Mouse (Mus musculus) MEL (cell line): ENCODE data around the gene Corin. TPM values are rescaled to one million over a fixed set of nuclear protein-coding genes. Genes with fewer than 3 reads are reported as not detected.

Experiments
- DNase-seq: peaks from one replicate; pipeline ENCODE4 v3.0.0; 2011; ENCODE audit warnings: low read depth, low spot score
- H3K27ac ChIP-seq: 2 replicates; pipeline ENCODE4 v1.5.1; 2012; ENCODE audit warnings: low read depth, mild to moderate bottlenecking, control low read depth, low read length, moderate library complexity; ENCODE audit not compliant: control insufficient read depth
- H3K27me3 ChIP-seq, 2 experiments: fragments of 150-350 bp in 1 of 2; sonication (generic) in 1 of 2; 2 replicates each; pipeline ENCODE4 v1.6.1; 2012; ENCODE audit warnings: low read length in 2 of 2, mild to moderate bottlenecking in 2 of 2, improper control_type of control experiment in 1 of 2, moderate library complexity in 1 of 2; ENCODE audit not compliant: insufficient read depth in 2 of 2, control insufficient read depth in 1 of 2
- H3K36me3 ChIP-seq, 2 experiments: 2 replicates each; pipeline ENCODE4 v1.6.1; 2012 to 2014; ENCODE audit warnings: low read length in 2 of 2, improper control_type of control experiment in 1 of 2, inconsistent platforms in 1 of 2, mild to moderate bottlenecking in 1 of 2; ENCODE audit not compliant: insufficient read depth in 2 of 2, control insufficient read depth in 1 of 2
- H3K4me1 ChIP-seq, 2 experiments: fragments of 150-350 bp in 1 of 2; sonication (generic) in 1 of 2; 2 replicates each; pipeline ENCODE4 v1.6.1; 2012; ENCODE audit warnings: low read length in 2 of 2, improper control_type of control experiment in 1 of 2, mild to moderate bottlenecking in 1 of 2; ENCODE audit not compliant: insufficient read depth in 2 of 2, control insufficient read depth in 1 of 2
- H3K4me3 ChIP-seq, 2 experiments: fragments of 150-350 bp in 1 of 2; sonication (generic) in 1 of 2; 2 replicates each; pipeline ENCODE4 v1.5.1; 2012; ENCODE audit warnings: low read depth in 2 of 2, low read length in 2 of 2, mild to moderate bottlenecking in 2 of 2, moderate library complexity in 2 of 2, control low read depth in 1 of 2, improper control_type of control experiment in 1 of 2; ENCODE audit not compliant: control insufficient read depth in 1 of 2, insufficient read depth in 1 of 2
- H3K79me2 ChIP-seq: 2 replicates; pipeline ENCODE4 v1.6.1; 2012; ENCODE audit warnings: mild to moderate bottlenecking, low read length, moderate library complexity; ENCODE audit not compliant: control insufficient read depth, poor library complexity, insufficient read depth
- H3K9ac ChIP-seq: 2 replicates; pipeline ENCODE4 v1.6.1; 2012; ENCODE audit warnings: low read depth, mild to moderate bottlenecking, control low read depth, low read length, moderate library complexity; ENCODE audit not compliant: control insufficient read depth, poor library complexity, severe bottlenecking
- H3K9me3 ChIP-seq: fragments of 150-350 bp; sonication (generic); replicated peaks from 2 replicates; pipeline ENCODE4 v1.6.1; 2012; ENCODE audit warnings: mild to moderate bottlenecking, low read length, improper control_type of control experiment, moderate library complexity; ENCODE audit not compliant: insufficient read depth
- CHD1 ChIP-seq: IDR thresholded peaks from 2 replicates; pipeline ENCODE4 v1.6.1; 2012; ENCODE audit warnings: low read depth, mild to moderate bottlenecking, inconsistent platforms, low read length, improper control_type of control experiment
- CHD2 ChIP-seq: IDR thresholded peaks from 2 replicates; pipeline ENCODE4 v1.6.1; 2011; ENCODE audit warnings: low read length, improper control_type of control experiment
- EP300 ChIP-seq, 2 experiments: IDR thresholded peaks; 2 replicates each; pipeline ENCODE4 v1.6.1; 2011; ENCODE audit warnings: improper control_type of control experiment in 2 of 2, low read length in 2 of 2, low read depth in 1 of 2, mild to moderate bottlenecking in 1 of 2
- GABPA ChIP-seq: IDR thresholded peaks from 2 replicates; pipeline ENCODE4 v1.6.1; 2012; ENCODE audit warnings: low read depth, mild to moderate bottlenecking, inconsistent platforms, low read length, improper control_type of control experiment, moderate library complexity
- GATA1 ChIP-seq: IDR thresholded peaks from 2 replicates; pipeline ENCODE4 v1.6.1; 2011; ENCODE audit warnings: low read depth, low read length, improper control_type of control experiment
- KAT2A ChIP-seq: conservative IDR thresholded peaks from 2 replicates; pipeline ENCODE4 v1.6.1; 2012; ENCODE audit warnings: low read depth, low read length, improper control_type of control experiment, inconsistent platforms
- MAX ChIP-seq: IDR thresholded peaks from 2 replicates; pipeline ENCODE4 v1.6.1; 2011; ENCODE audit warnings: low read length, improper control_type of control experiment
- MYC ChIP-seq: IDR thresholded peaks from 2 replicates; pipeline ENCODE4 v1.6.1; 2011; ENCODE audit warnings: low read depth, mild to moderate bottlenecking, low read length, improper control_type of control experiment, moderate library complexity
- NELFE ChIP-seq: IDR thresholded peaks from 2 replicates; pipeline ENCODE4 v1.6.1; 2011; ENCODE audit warnings: low read depth, low read length, improper control_type of control experiment
- POLR2AphosphoS2 ChIP-seq: IDR thresholded peaks from 2 replicates; pipeline ENCODE4 v1.6.1; 2011; ENCODE audit warnings: low read length, improper control_type of control experiment
- RAD21 ChIP-seq: IDR thresholded peaks from 2 replicates; pipeline ENCODE4 v1.6.1; 2011; ENCODE audit warnings: mild to moderate bottlenecking, low read depth, low read length, improper control_type of control experiment
- SIN3A ChIP-seq: IDR thresholded peaks from 2 replicates; pipeline ENCODE4 v1.6.1; 2012; ENCODE audit warnings: low read length, improper control_type of control experiment, inconsistent platforms
- SMC3 ChIP-seq: IDR thresholded peaks from 2 replicates; pipeline ENCODE4 v1.6.1; 2011; ENCODE audit warnings: low read depth, low read length, improper control_type of control experiment
- TAL1 ChIP-seq: IDR thresholded peaks from 2 replicates; pipeline ENCODE4 v1.6.1; 2012; ENCODE audit warnings: mild to moderate bottlenecking, inconsistent platforms, low read length, moderate library complexity, mixed read lengths
- TBP ChIP-seq: IDR thresholded peaks from 2 replicates; pipeline ENCODE4 v1.8.0; 2011; ENCODE audit warnings: low read depth, low read length, improper control_type of control experiment
- UBTF ChIP-seq: IDR thresholded peaks from 2 replicates; pipeline ENCODE4 v1.6.1; 2012; ENCODE audit warnings: low read depth, mild to moderate bottlenecking, inconsistent platforms, low read length, improper control_type of control experiment, moderate library complexity, borderline replicate concordance; ENCODE audit not compliant: insufficient read depth
- USF1 ChIP-seq: IDR thresholded peaks from 2 replicates; pipeline ENCODE4 v1.6.1; 2014; ENCODE audit warnings: low read depth, mild to moderate bottlenecking, inconsistent platforms, low read length, improper control_type of control experiment, moderate library complexity
- USF2 ChIP-seq, 2 experiments: IDR thresholded peaks; 2 replicates each; pipeline ENCODE4 v1.6.1; 2011 to 2012; ENCODE audit warnings: improper control_type of control experiment in 2 of 2, low read length in 2 of 2, borderline replicate concordance in 1 of 2, inconsistent platforms in 1 of 2, low read depth in 1 of 2, mild to moderate bottlenecking in 1 of 2; ENCODE audit not compliant: insufficient read depth in 1 of 2
- ZC3H11A ChIP-seq: IDR thresholded peaks from 2 replicates; pipeline ENCODE4 v1.6.1; 2012; ENCODE audit warnings: low read depth, mild to moderate bottlenecking, inconsistent platforms, low read length, improper control_type of control experiment
- ZKSCAN1 ChIP-seq: IDR thresholded peaks from 2 replicates; pipeline ENCODE4 v1.6.1; 2012; ENCODE audit warnings: low read depth, mild to moderate bottlenecking, inconsistent platforms, low read length, improper control_type of control experiment, moderate library complexity
- ZMIZ1 ChIP-seq: IDR thresholded peaks from 2 replicates; pipeline ENCODE4 v1.6.1; 2012; ENCODE audit warnings: low read depth, mild to moderate bottlenecking, inconsistent platforms, low read length, improper control_type of control experiment, moderate library complexity
- polyA plus RNA-seq, 2 experiments: library from polyadenylated mRNA; stranded (reverse) in 1 of 2; unstranded in 1 of 2; fragments of >175 nt in 1 of 2; fragments of >200 nt in 1 of 2; gene quantifications; 2 replicates each; pipeline versions ENCODE4 v1.2.1 to v1.2.4; 2012; ENCODE audit warnings: low replicate concordance in 2 of 2, low read depth in 1 of 2; ENCODE audit not compliant: insufficient read length in 2 of 2, insufficient read depth in 1 of 2, missing spikeins in 1 of 2
- total RNA-seq: library from RNA; depleted of rRNA; stranded (reverse); fragments of 300-350 nt; gene quantifications from 2 replicates; pipeline ENCODE4 v1.2.3, GENCODE M21; 2012

Corin gene
- total and polyA plus RNA-seq, 3 experiments = not detected

- H3K4me3 ChIP-seq = no peak overlapping the region
- no peak overlapping the region for H3K9ac ChIP-seq
- TF ChIP-seq ZKSCAN1 (no peak), MYC (no peak), RAD21 (no peak), SMC3 (no peak), NELFE (no peak), ZMIZ1 (no peak), USF1 (no peak), ZC3H11A (no peak), GABPA (no peak), EP300 (IDR thresholded peaks at IDR 0.05; ENCODE audit: low read depth in 1 of 2, low read length in 2 of 2) (no peak), UBTF (no peak), TBP (no peak), CHD2 (no peak), USF2 (IDR thresholded peaks at IDR 0.05; ENCODE audit: borderline replicate concordance in 1 of 2, insufficient read depth in 1 of 2, low read depth in 1 of 2, low read length in 2 of 2) (no peak)
- H3K27me3 ChIP-seq = peaks cover 1 to 2% of the 10 kb centered on the region in 2 experiments; a peak in 2 of 4 replicates
- H3K36me3 ChIP-seq = no peaks in the 10 kb centered on the region
- no peak overlapping the region for H3K27ac ChIP-seq
- H3K4me1 ChIP-seq = no peaks in the 10 kb centered on the region
- H3K9me3 ChIP-seq = no peaks in the 10 kb centered on the region
- DNase-seq = no peak
- no peaks in the 10 kb centered on the region for H3K79me2 ChIP-seq
Observed at GRCm38 (mm10) chr5:72401251-72401650, 103.0 kb downstream of the Corin start.

- no peak for DNase-seq
- no peaks in the 10 kb centered on the region for H3K79me2 ChIP-seq
- TF ChIP-seq KAT2A = no peak
- no peak for TF ChIP-seq POLR2AphosphoS2
- no peak for TF ChIP-seq MAX
- no peak for TF ChIP-seq CHD1
- TF ChIP-seq GATA1 = no peak
- no peak for TF ChIP-seq SIN3A
- no peak for TF ChIP-seq NELFE
- TF ChIP-seq TAL1 = no peak
- H3K4me1 ChIP-seq = no peaks in the 10 kb centered on the region
- no peaks in the 10 kb centered on the region for H3K36me3 ChIP-seq
- no peaks in the 10 kb centered on the region for H3K9me3 ChIP-seq
- no peak overlapping the region for H3K27ac ChIP-seq
- H3K27me3 ChIP-seq = peaks cover 1 to 3% of the 10 kb centered on the region in 2 experiments; a peak in 3 of 4 replicates
- H3K9ac ChIP-seq = no peak overlapping the region
- no peak overlapping the region for H3K4me3 ChIP-seq
Observed at GRCm38 (mm10) chr5:72382148-72382547, 122.1 kb downstream of the Corin start.
